Mouse (Mus musculus) MN1 (cell line): ENCODE measurements at regions not wholly inside any gene's neighbourhood (a gene's known extent, or its start where the extent isn't known, plus 50 kb on each side); places are given as distances from the start of the nearest gene placed in this dataset.
"Not testable (repeated sequence)": the region's sequence is repeated elsewhere in the genome, so short reads cannot be mapped to it uniquely, and the experiment has no call there.

Source experiments
- DNase-seq: peaks from one replicate; pipeline ENCODE4 v3.0.0-alpha.2; 2016; ENCODE audit warnings: low spot score

DNA sequence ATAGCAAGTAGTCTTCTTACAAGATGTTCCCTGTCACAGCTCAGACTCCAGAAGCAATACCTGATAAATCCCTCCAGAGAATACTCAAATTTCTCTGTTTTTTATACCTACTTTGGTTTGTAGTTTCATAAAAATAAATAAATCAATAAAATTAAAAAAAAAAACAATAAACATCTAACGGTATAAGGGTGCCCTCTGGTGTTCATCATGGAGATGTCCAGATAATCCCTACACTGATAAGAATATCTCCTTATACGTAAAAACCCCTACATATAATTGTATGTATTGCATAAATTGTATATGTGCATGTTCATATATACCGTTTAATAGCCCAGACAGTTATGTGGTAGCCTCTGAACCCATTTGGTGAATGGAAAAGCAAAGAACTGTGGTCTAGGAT lies 75.7 kb upstream of the Olfr1324 start:
- no peak for DNase-seq

DNA sequence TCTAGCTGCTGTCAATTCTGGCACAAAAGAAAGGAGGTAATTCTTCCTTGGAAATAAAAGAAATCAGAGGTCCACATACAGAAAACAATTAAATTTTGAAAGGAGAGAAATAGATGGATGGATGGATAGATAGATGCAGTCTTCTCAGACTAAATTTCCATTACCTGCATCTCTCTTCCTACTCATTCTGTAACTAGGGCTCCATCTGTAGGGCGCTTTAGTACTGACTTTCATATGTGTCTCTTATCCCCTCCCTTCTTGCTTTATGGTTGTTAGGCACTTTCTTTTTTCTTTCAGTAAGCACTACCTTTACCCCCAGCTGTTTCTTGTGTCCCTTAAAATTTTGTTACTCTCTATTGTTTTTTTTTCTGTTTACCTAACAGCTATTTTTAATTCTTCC lies 72.9 kb upstream of the Olfr1324 start:
- no peak for DNase-seq

DNA sequence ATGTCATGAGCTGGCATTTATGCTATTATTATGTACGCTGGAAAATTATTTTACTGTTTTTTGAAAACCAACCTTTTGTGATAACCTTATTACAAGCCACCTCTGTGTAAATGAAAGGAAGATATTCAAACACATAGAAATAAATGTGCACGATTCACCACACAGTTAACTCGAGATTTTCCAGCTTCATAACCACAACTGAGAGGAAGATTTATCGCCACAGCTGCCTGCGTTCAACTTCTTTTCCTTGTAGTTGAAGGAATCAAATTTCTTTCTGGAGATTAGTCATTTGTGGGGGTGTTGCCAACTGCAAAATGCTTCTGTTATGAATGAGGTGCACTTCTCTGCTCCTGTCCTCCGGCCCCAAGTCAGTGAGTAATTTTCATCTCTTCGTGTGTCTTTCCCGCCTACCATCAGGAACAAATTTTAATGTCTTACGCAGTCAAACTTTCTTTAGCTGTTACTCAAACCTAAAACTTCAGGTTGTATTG lies 62.2 kb upstream of the Olfr1324 start:
- not testable (repeated sequence) for DNase-seq
